Mouse (Mus musculus): Measurements from ENCODE around the gene Acot7.

Gene Acot7

DNA sequence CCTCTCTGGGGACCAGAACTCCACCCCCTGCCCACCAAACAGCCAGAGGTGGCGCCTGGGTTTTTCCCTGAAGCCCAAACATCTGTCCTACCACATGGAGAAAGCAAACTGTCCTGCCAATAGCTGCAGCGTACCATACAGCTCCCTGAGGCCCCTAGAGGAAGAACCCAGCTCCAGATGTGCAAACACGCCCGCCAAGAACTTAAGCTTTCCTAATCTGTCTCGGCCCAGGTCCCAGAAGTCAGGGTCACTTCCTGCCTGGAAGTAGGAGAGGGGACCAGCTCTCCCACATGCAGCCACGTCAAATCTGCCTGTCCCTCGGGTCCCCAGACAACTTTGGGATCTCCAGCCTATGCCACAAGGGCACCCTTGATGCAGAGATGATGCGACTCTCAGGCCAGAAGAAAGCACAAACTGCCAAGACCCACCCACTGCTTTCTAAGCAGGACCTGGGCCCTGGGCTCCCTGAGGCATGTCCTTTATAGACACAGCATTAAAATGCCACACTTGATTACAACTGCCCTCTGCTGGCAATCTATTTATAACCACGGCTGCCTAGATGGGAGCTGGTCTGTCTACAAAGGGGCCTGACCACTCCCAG lies 94.6 kb downstream of the Acot7 start:
- in situ Hi-C loops (cut with MboI, MseI) = no loop called here

DNA sequence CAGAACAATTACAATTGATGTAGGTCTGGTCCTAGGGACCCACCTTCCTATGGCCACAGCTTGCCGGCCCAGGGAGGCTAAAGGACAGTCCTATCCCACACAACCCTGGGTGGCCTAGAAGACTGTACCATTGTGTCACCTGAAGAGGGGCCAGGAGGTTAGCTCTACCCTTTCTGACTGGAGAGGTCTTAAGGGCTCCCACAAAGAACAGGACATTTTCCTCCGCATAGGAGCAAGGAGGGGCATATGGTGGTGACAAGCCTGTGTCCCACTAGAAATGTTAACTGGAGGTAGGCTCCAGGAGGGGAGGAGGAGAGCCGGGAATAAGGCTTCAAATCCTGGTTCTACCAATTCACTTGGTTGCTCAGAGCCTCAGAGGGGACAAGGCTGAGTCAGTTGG lies 95.3 kb downstream of the Acot7 start:
- in situ Hi-C loops (cut with MboI, MseI) = no loop called here

DNA sequence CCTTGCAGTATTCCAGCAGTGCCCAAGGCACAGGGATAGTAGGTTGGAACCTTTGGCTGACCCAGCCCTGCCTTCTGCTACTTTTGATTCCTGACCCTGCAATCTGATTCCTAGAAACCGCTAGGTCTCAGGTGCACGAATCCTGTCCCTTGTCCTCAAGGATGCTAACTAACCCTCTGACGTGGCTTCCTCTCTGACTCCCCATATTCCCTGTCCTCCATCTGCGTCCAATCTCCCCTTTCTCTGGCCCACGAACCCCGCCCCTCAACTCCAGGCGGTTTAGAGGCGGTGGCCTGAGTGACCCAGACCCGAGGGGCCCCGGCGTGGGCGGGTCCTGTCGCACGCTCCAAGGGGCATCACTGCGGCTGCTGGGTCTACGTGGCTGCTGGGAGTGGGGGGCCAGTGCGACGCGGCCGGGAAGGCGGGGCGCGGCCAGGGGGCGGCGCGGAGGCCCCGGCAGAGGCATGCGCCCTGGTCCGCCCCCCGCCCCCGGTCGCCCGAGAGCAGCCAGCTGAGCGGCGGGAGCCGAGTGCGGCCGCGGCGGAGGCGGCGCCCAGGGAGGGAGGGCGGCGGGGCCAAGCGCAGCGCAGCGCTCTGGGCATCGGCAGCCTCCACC lies 95.8 kb downstream of the Acot7 start, which contains the start of gene Gpr153:
Gpr153 (plus strand) TSS at position 612 of the 616 bp plus-strand sequence.
- in situ Hi-C loops (cut with MboI, MseI) = no loop called here

DNA sequence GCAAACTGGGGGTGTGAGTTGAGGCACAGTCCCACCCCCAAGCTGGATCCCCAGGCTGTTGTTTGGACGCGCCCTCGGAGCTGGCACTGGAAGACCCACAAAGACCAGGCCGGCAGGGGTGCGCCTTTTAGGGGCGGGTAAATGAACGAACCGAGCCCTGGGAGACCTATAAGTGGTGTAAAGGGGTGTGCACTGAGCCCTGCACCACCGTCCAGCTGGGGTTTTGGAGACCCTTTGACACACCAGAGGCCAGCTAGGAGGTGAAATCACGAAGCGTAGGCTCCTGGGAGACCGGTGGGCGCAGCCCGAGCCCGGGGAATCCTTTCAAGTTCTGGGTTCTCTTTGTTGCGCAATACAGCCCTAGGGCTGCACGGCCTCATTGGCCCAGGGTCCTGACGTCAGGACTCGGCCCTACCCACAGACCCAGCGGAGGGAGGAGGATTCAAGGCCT lies 96.8 kb downstream of the Acot7 start:
- in situ Hi-C loops (cut with MboI, MseI) = no loop called here

DNA sequence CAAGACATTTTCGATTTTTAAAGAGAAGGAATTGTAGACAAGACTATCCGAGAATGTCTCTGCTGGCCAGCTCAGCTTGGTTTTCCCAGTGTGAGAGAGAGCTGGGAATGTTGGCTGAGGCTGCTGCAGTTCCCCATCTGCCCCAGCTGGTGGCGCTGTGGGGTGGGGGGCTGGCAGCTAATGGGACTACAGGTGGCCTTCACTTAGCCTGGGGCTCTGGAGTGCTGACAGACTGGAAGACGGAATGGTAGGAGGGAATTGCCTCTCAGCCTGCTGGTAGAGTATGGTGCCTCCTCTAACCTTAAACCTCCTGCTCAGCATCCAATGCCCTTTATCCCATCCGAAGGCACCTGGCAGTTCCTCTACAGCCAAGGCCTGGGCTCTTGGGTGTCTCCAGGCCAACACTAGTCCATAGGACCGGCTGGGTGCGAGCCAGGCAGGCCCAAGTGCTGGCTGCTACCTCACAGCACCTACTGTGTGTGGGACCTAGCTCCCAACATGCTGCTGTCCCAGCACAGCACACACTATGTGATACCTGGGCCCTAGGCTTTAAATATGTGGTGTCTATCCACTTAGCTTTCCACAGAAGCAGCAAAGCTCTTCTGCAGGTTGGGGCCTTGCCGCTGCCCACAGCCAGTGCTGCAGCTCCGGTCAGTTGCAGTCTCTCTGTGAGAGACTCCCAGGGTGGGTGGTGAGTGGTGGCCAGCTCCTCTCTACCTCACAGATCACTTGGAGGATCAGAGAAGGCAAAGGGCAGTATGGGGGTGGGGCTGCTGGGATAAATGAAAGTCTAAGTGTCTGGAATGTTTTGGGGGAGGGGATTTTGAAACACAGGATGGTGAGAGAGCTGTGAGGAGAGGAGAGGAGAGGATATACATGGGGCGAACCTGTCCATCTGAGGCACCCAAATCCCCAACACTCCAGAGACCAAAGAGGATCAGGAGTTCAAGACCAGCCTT lies 98.7 kb downstream of the Acot7 start:
- in situ Hi-C loops (cut with MboI, MseI) = no loop called here

DNA sequence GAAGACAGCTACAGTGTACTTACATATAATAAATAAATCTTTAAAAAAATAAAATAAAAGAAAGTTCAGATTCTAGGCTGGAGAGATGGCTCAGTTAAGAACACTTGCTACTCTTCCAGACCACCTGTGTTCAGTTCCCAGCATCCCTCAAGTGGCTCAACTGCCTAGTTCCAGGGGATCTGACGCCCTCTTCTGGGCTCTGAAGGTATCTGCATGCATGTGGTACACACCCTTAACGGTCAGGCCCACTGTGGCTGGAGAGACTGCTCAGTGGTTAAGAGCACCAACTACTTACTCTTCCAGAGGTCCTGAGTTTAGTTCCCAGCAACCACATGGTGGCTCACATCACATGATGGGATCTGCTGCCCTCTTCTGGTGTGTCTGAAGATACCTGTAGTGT lies 100.0 kb downstream of the Acot7 start:
- in situ Hi-C loops (cut with MboI, MseI) = no loop called here

DNA sequence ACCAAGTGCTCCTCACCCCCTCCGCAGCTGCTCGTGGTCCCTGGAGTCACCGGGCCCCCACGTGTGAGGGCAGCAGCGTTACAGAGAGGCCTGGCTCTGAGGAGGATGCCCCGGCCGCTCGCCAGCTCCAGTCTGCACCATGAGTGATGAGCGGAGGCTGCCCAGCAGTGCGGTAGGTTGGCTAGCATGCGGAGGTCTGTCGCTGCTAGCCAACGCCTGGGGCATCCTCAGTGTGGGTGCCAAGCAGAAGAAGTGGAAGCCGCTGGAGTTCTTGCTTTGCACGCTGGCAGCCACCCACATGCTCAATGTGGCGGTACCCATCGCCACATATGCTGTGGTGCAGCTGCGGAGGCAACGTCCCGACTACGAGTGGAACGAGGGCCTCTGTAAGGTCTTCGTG lies 101.1 kb downstream of the Acot7 start:
- in situ Hi-C loops (cut with MboI, MseI) = no loop called here

DNA sequence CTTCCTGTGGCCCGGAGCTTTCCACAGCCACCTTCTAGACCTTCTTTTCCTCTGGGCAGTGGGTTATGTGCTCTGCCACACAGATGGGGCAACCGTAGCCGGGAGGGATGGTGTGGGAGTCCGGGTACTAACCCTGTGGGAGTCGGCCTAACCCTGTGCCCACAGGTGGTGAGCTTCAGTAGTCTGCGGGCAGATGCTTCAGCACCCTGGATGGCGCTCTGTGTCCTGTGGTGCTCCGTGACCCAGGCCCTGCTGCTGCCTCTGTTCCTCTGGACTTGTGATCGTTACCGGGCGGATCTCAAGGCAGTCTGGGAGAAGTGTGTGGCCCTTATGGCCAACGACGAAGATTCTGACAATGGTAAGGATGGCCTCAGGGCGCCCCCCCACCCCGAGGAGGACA lies 103.7 kb downstream of the Acot7 start:
- in situ Hi-C loops (cut with MboI, MseI) = loop anchor here (5.0 to 10.0 kb wide), 2 partner anchors 64 to 1193 kb away; no protein-coding TSS in a partner anchor

DNA sequence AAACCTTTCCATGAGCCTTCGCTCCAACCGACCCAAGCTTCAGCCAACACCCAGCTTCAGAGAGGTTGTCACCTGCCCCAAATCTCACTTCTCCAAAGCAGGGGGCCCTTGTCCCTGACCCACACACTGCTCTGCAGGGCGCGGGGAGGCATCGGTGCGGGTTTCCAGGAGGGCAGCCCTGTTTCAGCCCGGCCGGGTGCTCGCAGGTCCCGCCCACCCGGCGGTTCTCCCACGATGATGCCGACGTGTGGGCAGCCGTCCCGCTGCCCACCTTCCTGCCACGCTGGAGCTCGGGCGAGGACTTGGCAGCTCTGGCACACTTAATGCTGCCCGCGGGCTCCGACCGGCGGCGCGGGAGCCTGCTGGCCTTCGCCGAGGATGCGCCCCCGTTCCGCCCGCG lies 104.8 kb downstream of the Acot7 start:
- in situ Hi-C loops (cut with MboI, MseI) = loop anchor here (5.0 to 10.0 kb wide), 2 partner anchors 65 to 1192 kb away; no protein-coding TSS in a partner anchor

DNA sequence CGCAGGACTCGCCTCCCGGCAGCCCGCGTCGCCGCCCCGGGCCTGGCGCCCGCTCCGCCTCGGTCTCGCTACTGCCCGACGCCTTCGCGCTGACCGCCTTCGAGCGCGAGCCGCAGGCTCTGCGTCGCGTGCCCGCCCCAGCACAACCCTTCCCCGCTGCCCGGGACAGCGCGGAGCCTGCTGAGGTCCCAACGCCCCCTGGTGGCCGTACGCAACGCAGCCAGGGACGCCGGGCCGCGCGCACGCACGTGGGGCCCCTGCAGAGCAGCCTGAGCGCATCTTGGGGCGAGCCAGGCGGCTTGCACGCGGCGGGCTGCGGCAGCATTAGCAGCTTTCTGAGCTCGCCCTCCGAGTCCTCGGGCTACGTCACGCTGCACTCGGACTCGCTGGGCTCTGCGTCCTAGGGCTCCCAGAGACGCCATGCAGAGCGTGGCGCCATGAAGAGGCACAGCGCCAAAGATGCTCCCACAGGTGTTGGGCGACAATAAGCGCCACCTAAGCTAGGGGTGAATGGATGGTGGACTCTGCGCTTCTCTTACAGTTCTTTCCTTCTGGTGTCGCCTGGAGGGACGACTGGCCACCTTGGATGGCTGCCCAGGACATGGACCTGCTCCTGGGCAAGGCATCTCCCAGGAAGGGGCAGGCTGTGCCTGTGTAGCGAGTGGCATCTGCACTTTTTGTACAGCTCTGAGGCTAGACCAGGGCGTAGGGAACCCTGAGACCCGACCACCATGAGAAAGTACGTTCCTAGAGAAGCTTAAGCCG lies 105.4 kb downstream of the Acot7 start:
- in situ Hi-C loops (cut with MboI, MseI) = loop anchor here (5.0 to 10.0 kb wide), 2 partner anchors 66 to 1191 kb away; no protein-coding TSS in a partner anchor

DNA sequence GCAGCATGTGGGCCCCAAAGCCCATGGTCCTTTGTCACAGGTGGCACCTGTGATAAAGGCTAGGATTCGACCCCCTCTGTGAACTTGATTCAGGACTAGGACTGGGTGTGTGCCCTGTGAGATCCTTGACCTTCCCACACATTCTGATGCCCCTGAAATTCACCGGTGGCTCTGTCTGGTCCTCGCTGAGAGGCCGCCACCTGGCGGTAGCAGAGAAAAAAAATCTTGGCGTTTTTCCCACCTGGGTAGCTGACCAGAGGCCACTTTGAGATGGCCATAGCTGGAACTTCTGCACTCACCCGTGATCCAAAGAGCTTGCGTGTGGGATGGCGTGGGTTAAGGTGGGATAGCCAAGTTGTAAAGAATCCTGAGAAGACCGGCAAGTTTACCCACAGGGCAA lies 107.6 kb downstream of the Acot7 start:
- in situ Hi-C loops (cut with MboI, MseI) = loop anchor here (5.0 to 10.0 kb wide), 2 partner anchors 113 to 1189 kb away; no protein-coding TSS in a partner anchor

DNA sequence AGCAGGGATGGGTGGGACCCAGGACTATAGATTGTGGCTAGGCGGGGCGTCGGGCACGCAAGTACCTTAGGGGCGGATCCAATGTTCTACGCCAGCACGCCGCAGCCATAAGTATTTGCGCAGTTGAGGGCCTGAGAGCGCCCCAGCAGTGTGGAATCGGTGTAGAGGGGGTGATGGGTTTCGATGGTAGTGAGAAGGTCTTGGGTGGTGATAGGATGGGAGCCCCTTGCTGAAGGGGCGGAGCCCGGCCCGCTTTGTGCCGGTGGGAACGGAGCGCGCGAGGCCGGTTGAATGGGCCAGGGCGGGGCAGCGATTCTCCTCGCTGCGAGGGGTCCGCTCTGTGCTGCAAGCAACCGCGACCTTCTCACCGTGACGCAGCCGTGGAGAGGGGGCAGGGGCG lies 108.2 kb downstream of the Acot7 start:
- in situ Hi-C loops (cut with MboI, MseI) = loop anchor here (5.0 to 10.0 kb wide), 2 partner anchors 114 to 1189 kb away; no protein-coding TSS in a partner anchor

DNA sequence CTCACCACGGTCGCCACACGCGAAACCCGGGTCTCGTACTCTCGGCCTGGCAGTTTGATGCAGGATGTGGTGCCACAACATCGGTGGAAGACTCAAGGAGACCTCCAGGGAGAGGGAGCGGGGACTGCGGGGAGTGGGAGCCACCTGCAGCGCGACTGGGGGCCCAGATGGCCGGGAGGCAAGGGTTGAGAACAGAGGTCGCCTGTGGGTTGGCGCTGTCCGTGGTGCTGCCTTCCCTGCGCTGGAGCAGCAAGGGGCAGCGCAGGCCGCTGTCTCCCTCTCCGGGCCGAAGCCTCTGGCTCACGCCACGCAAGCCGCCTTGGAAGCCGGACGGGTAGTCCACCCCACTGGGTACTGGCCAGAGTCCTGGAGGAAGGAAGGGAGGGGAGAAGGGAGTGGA lies 109.0 kb downstream of the Acot7 start:
- in situ Hi-C loops (cut with MboI, MseI) = loop anchor here (5.0 to 10.0 kb wide), 2 partner anchors 115 to 1188 kb away; no protein-coding TSS in a partner anchor

DNA sequence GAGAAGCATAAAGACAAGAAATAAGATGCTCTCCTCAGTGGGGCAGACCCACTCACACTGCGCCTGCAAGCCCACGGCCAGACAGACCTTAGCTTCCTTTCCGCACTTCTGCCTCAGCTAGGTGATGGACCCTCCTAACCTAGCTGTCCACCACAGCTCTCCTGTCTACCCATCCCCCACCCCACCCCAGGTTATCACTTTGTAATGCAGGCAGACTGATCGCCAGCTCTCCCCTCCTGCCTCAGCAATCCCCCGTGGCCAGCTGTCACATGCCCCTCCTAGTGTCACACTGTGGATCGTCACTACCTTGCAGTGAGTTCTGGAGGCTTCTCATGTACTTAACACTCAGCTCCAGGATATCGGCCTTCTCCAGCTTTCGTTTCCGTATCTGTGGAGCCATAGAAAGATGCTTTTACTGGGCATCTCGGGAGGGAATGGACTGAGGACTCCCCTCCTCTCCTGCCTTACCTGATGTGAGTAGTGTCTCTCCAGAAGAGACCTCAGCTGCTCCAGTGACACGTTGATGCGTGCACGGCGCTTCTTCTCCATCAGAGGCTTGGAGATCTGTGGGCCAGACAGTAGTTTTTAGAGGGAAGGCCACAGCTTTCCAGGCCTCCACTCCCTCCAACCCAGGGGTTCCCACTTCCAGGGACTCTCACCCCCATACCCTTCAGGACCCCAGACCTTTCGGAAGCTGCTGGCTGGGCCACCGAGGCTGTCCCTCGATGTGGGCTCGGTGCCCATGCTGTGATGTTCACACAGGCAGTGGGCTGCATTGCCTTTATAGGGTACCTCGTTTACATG lies 109.6 kb downstream of the Acot7 start:
- in situ Hi-C loops (cut with MboI, MseI) = loop anchor here (5.0 to 10.0 kb wide), 2 partner anchors 115 to 1187 kb away; no protein-coding TSS in a partner anchor

DNA sequence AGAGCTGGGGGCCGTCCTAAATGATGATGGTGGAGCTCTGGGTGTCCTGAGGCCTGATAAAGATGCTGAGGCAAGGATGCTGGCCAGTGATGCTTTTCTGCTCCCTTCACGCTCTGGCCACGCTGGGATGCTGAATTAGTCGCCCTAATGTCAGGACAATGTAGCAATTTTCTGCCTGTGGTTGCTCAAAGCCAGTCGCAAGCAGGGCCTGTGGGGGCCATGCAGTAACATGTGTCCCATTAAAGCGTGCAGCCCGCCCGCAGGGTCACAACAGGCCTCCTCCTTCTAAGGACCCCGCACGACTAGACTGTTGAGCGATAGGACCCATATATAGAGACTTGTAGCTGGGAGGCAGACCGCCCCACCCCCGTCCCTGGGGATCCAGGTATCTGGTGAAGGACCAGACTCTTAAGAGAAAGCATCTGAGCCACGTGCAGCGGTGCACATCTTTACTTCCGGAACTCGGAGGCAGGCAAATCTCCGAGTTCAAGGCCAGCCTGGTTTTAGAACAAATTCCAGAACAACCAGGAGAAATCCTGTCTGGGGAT lies 110.5 kb downstream of the Acot7 start:
- in situ Hi-C loops (cut with MboI, MseI) = loop anchor here (5.0 to 10.0 kb wide), 2 partner anchors 116 to 1186 kb away; no protein-coding TSS in a partner anchor

DNA sequence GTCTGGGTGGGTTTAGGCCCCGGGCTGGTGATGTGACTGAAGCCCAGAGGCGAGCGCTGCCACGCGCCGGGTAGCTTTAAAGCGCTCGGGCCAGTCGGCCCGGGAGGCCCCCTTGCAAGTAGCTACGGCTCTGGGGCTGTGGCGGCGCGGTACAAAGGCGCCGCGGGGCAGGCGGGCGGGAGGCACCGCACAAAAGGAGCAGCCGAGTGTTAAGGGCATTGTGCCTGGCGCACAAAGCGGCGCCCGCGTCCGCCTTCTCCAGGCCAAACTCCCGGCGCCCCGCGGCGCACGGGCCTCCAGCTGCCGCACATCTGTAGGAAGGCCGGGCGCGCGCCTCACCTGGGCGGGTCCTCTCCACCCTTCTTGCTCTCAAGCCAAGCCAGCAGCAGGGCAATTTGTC lies 112.5 kb downstream of the Acot7 start:
- in situ Hi-C loops (cut with MboI, MseI) = no loop called here

DNA sequence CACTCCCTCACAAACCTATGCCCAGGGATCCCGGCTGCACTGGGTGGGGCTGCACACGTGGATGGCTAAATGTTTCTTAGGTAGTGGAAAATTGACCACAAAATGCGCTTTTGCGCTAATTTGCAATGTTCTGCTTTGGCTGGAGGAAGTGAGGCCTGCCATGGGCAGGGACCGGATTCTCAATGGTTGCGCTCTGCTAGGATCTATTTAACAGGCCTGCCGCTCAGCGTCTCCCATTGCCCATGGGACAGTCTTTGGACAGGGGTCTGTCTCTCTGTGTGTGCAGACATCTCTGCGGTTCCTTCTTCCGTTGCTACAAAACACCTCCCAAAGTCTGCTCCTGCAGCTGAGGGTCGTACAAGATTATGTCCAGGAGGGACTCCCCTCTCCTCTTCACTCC lies 113.1 kb downstream of the Acot7 start:
- in situ Hi-C loops (cut with MboI, MseI) = no loop called here

DNA sequence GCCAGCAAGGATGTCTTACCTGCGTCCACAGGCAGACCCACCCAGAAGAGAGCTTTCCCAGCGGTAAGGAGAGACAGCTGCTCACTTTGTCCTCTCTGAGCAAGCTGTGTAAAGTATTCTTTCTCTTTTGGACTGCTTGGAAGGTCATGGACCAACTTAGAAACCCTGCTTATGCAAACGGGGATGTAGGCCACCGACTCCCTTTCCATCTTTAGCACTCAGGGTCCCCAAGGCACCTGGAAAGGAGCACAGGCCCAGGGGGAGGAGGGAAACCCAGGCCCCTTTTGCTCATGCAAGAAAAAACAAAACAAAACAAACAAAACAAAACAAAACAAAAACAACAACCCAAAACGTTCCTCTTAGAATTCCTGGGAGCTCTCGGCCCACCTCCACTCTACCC lies 113.6 kb downstream of the Acot7 start, which contains the start of gene Hes3:
Hes3 (minus strand) TSS at position 101 of the 400 bp plus-strand sequence.
- in situ Hi-C loops (cut with MboI, MseI) = no loop called here

DNA sequence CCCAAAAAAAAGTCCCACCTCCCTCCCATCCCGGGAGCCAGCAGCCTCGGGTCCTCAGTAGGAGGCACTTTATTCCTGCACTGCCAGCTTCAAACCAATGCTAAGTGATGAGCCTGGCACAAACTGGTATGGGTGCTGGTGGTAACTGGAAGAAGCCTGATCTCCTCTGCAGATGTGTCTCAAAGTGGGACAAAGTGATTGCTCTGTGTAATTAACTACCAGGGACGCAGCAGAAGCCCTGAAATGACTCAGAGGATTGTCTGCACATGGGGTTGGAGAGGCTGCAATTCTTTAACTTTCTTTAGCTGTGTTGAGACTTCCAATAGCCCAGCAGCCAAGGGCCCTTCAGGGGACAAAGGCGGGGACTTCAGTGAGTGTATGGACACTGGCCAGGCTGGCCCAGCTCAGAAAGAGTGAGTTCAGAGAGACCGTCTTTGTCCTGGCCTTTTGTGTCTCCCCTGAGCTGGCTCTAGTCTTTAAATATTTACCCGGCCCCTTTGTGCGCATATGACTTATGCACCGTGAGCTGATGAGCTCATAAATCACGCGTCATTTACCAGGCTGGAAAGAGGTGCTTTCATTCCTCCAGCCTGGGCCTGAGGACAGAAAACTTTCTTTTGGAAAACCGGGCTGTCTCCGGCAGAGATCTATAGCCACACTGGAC lies 114.3 kb downstream of the Acot7 start:
- in situ Hi-C loops (cut with MboI, MseI) = no loop called here

All from regulatory T cell (primary cell).